Mouse (Mus musculus): ENCODE measurements around the gene Pip4p1.

- TF ChIP-seq TAL1 (IDR thresholded peaks at IDR 0.05; ENCODE audit: low read length) (no peak), GATA1 (IDR thresholded peaks at IDR 0.05; ENCODE audit: low read length) (no peak)
Observed at GRCm38 (mm10) chr14:50930377-50930753, 291 bp downstream of the Pip4p1 start.

Data from erythroblast, embryonic 14.5 days (primary cell).